Mouse (Mus musculus) hindbrain, embryonic 10.5 days (tissue): ENCODE data around the gene Tnfrsf17. TPM values are rescaled to one million over a fixed set of nuclear protein-coding genes. Genes with fewer than 3 reads are reported as not detected.
"Not testable (repeated sequence)": the region's sequence is repeated elsewhere in the genome, so short reads cannot be mapped to it uniquely, and the experiment has no call there.

Experiments
- DNase-seq: peaks from one replicate; pipeline ENCODE4 v3.0.0-alpha.2; 2017; ENCODE audit warnings: low spot score
- H3K27ac ChIP-seq: fragments of 300-500 bp; sonication (generic); 2 replicates; pipeline ENCODE4 v1.5.1; 2016; ENCODE audit warnings: mild to moderate bottlenecking, moderate library complexity
- H3K27me3 ChIP-seq: fragments of 300-500 bp; sonication (generic); 2 replicates; pipeline ENCODE4 v1.6.1; 2016; ENCODE audit warnings: mild to moderate bottlenecking; ENCODE audit not compliant: poor library complexity, insufficient read depth, severe bottlenecking
- H3K36me3 ChIP-seq: fragments of 300-500 bp; sonication (generic); 2 replicates; pipeline ENCODE4 v1.6.1; 2016; ENCODE audit warnings: mild to moderate bottlenecking, moderate library complexity
- H3K4me1 ChIP-seq: fragments of 300-500 bp; sonication (generic); replicated peaks from 2 replicates; pipeline ENCODE4 v1.6.1; 2016; ENCODE audit warnings: mild to moderate bottlenecking
- H3K4me3 ChIP-seq: fragments of 300-500 bp; sonication (generic); 2 replicates; pipeline ENCODE4 v1.5.1; 2016; ENCODE audit warnings: mild to moderate bottlenecking, moderate library complexity
- H3K9me3 ChIP-seq: fragments of 300-500 bp; sonication (generic); 2 replicates; pipeline ENCODE4 v1.6.1; 2016; ENCODE audit warnings: mild to moderate bottlenecking, moderate library complexity
- WGBS: fragments of 180-500 bp; shearing (Covaris S2); methylation state at CpG from one replicate; pipeline ENCODE4 v1.1.7; 2016; 5-methylcytosine and 5-hydroxymethylcytosine counted together
- polyA plus RNA-seq: library from polyadenylated mRNA; unstranded; fragments of >200 nt; fragmentation: Nextera tagmentation; extraction: Ambion mirVana; gene quantifications from 2 replicates; pipeline ENCODE4 v1.2.1, GENCODE M21; 2016

The Tnfrsf17 gene
- not detected in 2 replicates for polyA plus RNA-seq

- no peaks in the 10 kb centered on the region for H3K27me3 ChIP-seq
- H3K27ac ChIP-seq: no peak within 1 kb of the TSS
- 0 out of 2 replicates have a peak, but pooled peaks cover 3% of the 10 kb centered on the region for H3K4me1 ChIP-seq
- no peaks in the 10 kb centered on the region for H3K36me3 ChIP-seq
- 75% methylated on average over 7 of the region's 7 CpGs for WGBS
- no peaks in the 10 kb centered on the region for H3K9me3 ChIP-seq
- no peak within 1 kb of the TSS for H3K4me3 ChIP-seq
- DNase-seq: no peak
These were observed at the start of gene Tnfrsf17 for GRCm38 (mm10) chr16:11313512-11313911. Tnfrsf17 (plus strand) TSS chr16:11313812.

- Histone ChIP-seq H3K4me1 (no peaks in the 10 kb centered on the region), H3K27ac (no peak overlapping the region), H3K36me3 (no peaks in the 10 kb centered on the region), H3K9me3 (no peaks in the 10 kb centered on the region), H3K4me3 (no peak overlapping the region), H3K27me3 (no peaks in the 10 kb centered on the region)
- no peak for DNase-seq
- WGBS: 79% methylated on average over 2 of the region's 2 CpGs
These were observed 47.1 kb upstream of the Tnfrsf17 start for GRCm38 (mm10) chr16:11266556-11266955.

GRCm38 (mm10) chr16:11269808-11270207 is 43.8 kb upstream of the Tnfrsf17 start:
- Histone ChIP-seq H3K36me3 (no peaks in the 10 kb centered on the region), H3K27me3 (no peaks in the 10 kb centered on the region), H3K4me1 (0 out of 2 replicates have a peak, but pooled peaks cover 6% of the 10 kb centered on the region), H3K4me3 (no peak overlapping the region), H3K9me3 (no peaks in the 10 kb centered on the region), H3K27ac (no peak overlapping the region)
- WGBS: 26% methylated on average over 6 of the region's 6 CpGs
- peak; percentile 4 for DNase-seq

GRCm38 (mm10) chr16:11270642-11271041 is 43.0 kb upstream of the Tnfrsf17 start:
- WGBS: 91% methylated on average over 2 of the region's 2 CpGs
- Histone ChIP-seq H3K4me1 (0 out of 2 replicates have a peak, but pooled peaks cover 6% of the 10 kb centered on the region), H3K27me3 (no peaks in the 10 kb centered on the region), H3K36me3 (no peaks in the 10 kb centered on the region), H3K27ac (no peak overlapping the region), H3K9me3 (no peaks in the 10 kb centered on the region), H3K4me3 (no peak overlapping the region)
- no peak for DNase-seq

- Histone ChIP-seq H3K4me3 (no peak overlapping the region), H3K4me1 (0 out of 2 replicates have a peak, but pooled peaks cover 6% of the 10 kb centered on the region), H3K9me3 (no peaks in the 10 kb centered on the region), H3K27ac (no peak overlapping the region), H3K36me3 (no peaks in the 10 kb centered on the region), H3K27me3 (no peaks in the 10 kb centered on the region)
- no peak for DNase-seq
These were observed 42.5 kb upstream of the Tnfrsf17 start for GRCm38 (mm10) chr16:11271073-11271472.

GRCm38 (mm10) chr16:11276888-11277287 is 36.7 kb upstream of the Tnfrsf17 start:
- H3K27me3 ChIP-seq: no peaks in the 10 kb centered on the region
- no peak overlapping the region for H3K27ac ChIP-seq
- WGBS: 49% methylated on average over 3 of the region's 3 CpGs
- H3K36me3 ChIP-seq: no peaks in the 10 kb centered on the region
- no peaks in the 10 kb centered on the region for H3K9me3 ChIP-seq
- H3K4me1 ChIP-seq: 0 out of 2 replicates have a peak, but pooled peaks cover 8% of the 10 kb centered on the region
- DNase-seq: no peak
- no peak overlapping the region for H3K4me3 ChIP-seq

GRCm38 (mm10) chr16:11278778-11279177 is 34.8 kb upstream of the Tnfrsf17 start:
- WGBS: 74% methylated on average over 6 of the region's 6 CpGs
- H3K27ac ChIP-seq: no peak overlapping the region
- no peaks in the 10 kb centered on the region for H3K27me3 ChIP-seq
- H3K9me3 ChIP-seq: no peaks in the 10 kb centered on the region
- H3K4me3 ChIP-seq: no peak overlapping the region
- no peaks in the 10 kb centered on the region for H3K36me3 ChIP-seq
- 0 out of 2 replicates have a peak, but pooled peaks cover 2% of the 10 kb centered on the region for H3K4me1 ChIP-seq
- DNase-seq: no peak

- no peaks in the 10 kb centered on the region for H3K27me3 ChIP-seq
- no peak overlapping the region for H3K4me3 ChIP-seq
- no peaks in the 10 kb centered on the region for H3K36me3 ChIP-seq
- WGBS: 80% methylated on average over 5 of the region's 5 CpGs
- H3K9me3 ChIP-seq: no peaks in the 10 kb centered on the region
- H3K4me1 ChIP-seq: no peaks in the 10 kb centered on the region
- no peak for DNase-seq
- H3K27ac ChIP-seq: no peak overlapping the region
These were observed 30.9 kb upstream of the Tnfrsf17 start for GRCm38 (mm10) chr16:11282655-11283232.

GRCm38 (mm10) chr16:11284881-11285280 is 28.7 kb upstream of the Tnfrsf17 start:
- Histone ChIP-seq H3K36me3 (no peaks in the 10 kb centered on the region), H3K27ac (no peak overlapping the region), H3K27me3 (no peaks in the 10 kb centered on the region), H3K9me3 (peaks cover 7% of the 10 kb centered on the region), H3K4me3 (no peak overlapping the region), H3K4me1 (no peaks in the 10 kb centered on the region)
- no peak for DNase-seq
- WGBS: 89% methylated on average over 2 of the region's 2 CpGs

GRCm38 (mm10) chr16:11285949-11286348 is 27.7 kb upstream of the Tnfrsf17 start:
- Histone ChIP-seq H3K9me3 (peaks cover 15% of the 10 kb centered on the region), H3K36me3 (no peaks in the 10 kb centered on the region), H3K4me1 (no peaks in the 10 kb centered on the region), H3K4me3 (no peak overlapping the region), H3K27me3 (no peaks in the 10 kb centered on the region), H3K27ac (no peak overlapping the region)
- 94% methylated on average over 2 of the region's 2 CpGs for WGBS
- DNase-seq: no peak

GRCm38 (mm10) chr16:11288873-11289272 is 24.7 kb upstream of the Tnfrsf17 start:
- not testable (repeated sequence) for DNase-seq, H3K27ac ChIP-seq, H3K4me1 ChIP-seq, H3K27me3 ChIP-seq, H3K36me3 ChIP-seq, H3K4me3 ChIP-seq
- WGBS: 88% methylated on average over 8 of the region's 8 CpGs
- H3K9me3 ChIP-seq: peaks cover 15% of the 10 kb centered on the region

GRCm38 (mm10) chr16:11295583-11295982 is 18.0 kb upstream of the Tnfrsf17 start:
- 74% methylated on average over 4 of the region's 4 CpGs for WGBS
- not testable (repeated sequence) for H3K9me3 ChIP-seq, DNase-seq, H3K4me3 ChIP-seq, H3K27me3 ChIP-seq, H3K4me1 ChIP-seq, H3K27ac ChIP-seq, H3K36me3 ChIP-seq

- not testable (repeated sequence) for H3K36me3 ChIP-seq, H3K27me3 ChIP-seq, DNase-seq, H3K9me3 ChIP-seq, H3K27ac ChIP-seq, H3K4me1 ChIP-seq, H3K4me3 ChIP-seq
- 72% methylated on average over 1 of the region's 1 CpGs for WGBS
These were observed 15.9 kb upstream of the Tnfrsf17 start for GRCm38 (mm10) chr16:11297700-11298099.

GRCm38 (mm10) chr16:11303741-11304140 is 9.9 kb upstream of the Tnfrsf17 start:
- Histone ChIP-seq H3K36me3 (no peaks in the 10 kb centered on the region), H3K27ac (no peak overlapping the region), H3K4me1 (no peaks in the 10 kb centered on the region), H3K4me3 (no peak overlapping the region), H3K27me3 (no peaks in the 10 kb centered on the region), H3K9me3 (no peaks in the 10 kb centered on the region)
- DNase-seq: no peak
